Mouse (Mus musculus) liver (tissue): ENCODE data around the gene Lrch3.
"Not testable (repeated sequence)": the region's sequence is repeated elsewhere in the genome, so short reads cannot be mapped to it uniquely, and the experiment has no call there.

Source experiments
- DNase-seq: peaks from one replicate; pipeline ENCODE4 v3.0.0-alpha.2; 2020; ENCODE audit warnings: mixed read lengths

The Lrch3 gene

GRCm38 (mm10) chr16:33056786-33057185 is 142.9 kb downstream of the Lrch3 start:
- peak; percentile 45 for DNase-seq

- no peak for DNase-seq
Measured at GRCm38 (mm10) chr16:33058033-33058432, 144.1 kb downstream of the Lrch3 start.

DNA sequence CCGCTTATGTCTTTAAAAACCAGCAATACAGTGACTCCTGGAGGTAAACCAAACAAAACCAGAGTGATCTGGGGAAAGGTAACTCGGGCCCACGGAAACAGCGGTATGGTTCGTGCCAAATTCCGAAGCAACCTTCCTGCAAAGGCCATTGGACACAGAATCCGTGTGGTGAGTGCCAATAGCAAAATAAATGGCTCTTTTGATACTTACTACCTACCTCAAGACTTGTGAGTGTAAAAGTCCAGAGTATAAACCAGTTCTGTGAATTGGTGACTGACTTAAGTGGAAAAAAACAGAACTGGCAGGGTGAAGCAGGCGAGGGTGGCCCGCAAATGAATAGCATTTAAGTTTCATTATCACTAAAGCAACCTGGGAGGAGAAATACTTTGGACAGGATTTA is 144.8 kb downstream of the Lrch3 start:
- not testable (repeated sequence) for DNase-seq

GRCm38 (mm10) chr16:33059471-33059870 is 145.6 kb downstream of the Lrch3 start:
- DNase-seq, result no peak

GRCm38 (mm10) chr16:33060926-33061325 is 147.0 kb downstream of the Lrch3 start:
- no peak for DNase-seq

DNA sequence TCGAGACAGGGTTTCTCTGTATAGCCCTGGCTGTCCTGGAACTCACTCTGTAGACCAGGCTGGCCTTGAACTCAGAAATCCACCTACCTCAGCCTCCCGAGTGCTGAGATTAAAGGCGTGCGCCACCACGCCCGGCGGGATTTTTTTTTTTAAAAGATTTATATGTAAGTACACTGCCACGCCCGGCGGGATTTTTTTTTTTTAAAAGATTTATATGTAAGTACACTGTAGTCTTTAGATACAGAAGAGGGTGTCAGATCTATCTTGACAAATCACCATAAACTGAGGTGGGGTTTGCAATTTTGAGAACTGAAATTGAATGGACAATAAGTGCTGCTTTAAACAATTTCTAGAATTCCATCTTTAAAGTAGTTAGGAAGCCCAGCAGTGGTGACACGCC is 147.5 kb downstream of the Lrch3 start:
- DNase-seq, result no peak

DNA sequence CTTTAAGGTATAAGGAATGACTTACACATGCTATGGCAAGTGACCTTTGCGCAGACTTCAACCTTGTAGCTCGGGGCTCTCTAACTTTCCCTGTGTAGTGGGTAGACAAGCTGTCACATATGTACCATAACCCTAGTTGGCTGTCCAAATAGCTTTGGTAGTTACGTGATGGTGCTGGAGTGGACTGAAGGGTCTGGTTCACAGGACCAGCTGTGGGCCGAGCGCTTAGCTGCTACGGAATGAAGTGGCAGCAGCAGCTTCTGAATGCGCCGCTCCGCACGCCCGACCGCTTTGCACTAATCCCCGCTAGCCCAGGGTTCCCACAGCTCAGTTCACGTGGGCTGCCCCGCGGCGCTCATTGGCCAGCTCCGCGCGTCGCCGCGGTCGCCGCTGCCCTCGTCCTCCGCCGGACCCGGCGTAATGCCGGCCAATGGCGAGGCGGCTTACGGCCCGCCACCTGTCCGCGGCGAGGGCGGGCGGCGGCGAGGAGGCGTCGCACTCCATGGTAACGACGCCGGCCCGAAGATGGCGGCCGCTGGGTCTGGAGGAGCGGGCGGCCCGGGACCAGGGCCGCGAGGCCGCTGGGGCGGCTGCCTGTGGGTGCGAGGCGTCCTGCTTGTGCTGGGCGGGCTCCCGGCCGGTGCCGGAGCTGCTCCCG is 148.3 kb downstream of the Lrch3 start, which contains the start of gene Lmln:
Gene Lmln, plus strand, starts transcription at position 498 of the 658 bp plus-strand sequence.
- DNase-seq, result peak; percentile 91

GRCm38 (mm10) chr16:33062682-33063131 is 148.8 kb downstream of the Lrch3 start:
- DNase-seq, result peak; percentile 75

- no peak for DNase-seq
Measured at GRCm38 (mm10) chr16:33063267-33063666, 149.4 kb downstream of the Lrch3 start.

DNA sequence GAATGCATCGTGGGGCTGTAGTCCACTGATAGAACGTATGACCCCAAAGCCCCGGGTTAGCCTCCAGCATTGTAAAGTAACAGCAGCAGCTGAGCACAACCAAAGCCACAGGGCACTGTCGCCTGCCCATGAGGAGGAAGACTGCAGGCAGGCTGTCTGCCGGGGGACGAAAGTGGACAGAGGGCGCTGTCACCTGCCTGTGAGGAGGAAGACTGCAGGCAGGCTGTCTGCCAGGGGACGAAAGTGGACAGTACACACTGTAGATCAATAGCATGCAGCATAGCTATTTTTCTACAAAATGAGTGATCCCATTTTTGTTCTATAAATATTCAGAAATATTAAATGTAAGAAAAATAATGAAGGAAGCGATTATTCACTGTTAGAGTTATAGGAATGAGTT is 150.7 kb downstream of the Lrch3 start:
- DNase-seq, result no peak
